Mouse (Mus musculus): ENCODE data around the gene Arhgap21. TPM values are rescaled to one million over a fixed set of nuclear protein-coding genes. Genes with fewer than 3 reads are reported as not detected.

Arhgap21 gene
- polyA plus RNA-seq, 1 experiment from 2014 or later: 5.2 TPM

DNA sequence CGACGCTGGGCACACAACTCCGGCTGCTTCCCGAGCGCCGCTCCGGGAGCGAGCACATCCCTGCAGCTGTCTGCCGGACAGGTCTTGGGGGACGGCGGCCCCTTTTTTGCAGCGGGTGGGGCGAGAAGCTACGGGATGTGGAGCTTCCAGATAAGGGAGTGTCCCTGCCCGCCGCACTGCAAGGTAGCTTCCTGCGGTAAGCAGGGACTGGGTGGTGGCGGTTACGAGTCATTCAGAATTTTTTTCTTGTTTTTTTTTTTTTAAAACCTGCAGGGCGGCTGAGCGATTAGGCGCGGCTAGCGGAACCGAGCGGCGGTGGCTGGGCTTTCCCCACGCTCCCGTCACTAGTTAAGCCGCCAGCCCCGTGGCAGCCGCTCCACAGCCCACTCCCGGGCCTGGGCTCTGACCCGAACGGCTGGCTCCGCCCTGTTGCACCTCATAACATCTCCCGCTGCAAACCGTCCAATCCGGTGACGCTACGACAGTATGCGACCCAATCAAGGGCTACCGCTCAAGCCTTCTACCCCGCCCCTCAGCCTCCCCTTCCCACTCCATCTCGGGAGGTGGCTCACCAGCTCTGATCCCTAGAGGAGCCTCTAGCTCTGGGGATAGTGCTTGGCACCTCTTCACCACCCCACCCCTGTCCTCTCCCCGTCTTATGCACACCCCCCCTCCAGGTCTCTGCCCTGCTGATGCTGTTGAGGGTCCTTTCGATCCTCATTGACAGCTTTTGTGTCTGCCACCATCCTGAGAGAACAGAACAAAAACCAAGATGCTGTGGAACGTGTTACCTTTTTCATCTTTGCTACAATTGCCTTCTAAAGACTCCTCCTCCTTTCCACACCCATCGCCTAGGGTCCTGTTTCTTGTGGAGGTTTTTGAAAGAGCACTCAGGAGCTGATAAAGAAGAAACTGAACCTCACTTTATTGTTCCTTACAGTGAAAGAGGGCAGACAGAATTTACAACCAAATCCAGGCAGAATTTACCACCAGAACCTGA lies 820 bp upstream of the Arhgap21 start:
- Histone ChIP-seq H3K27ac (ENCODE audit: low read length) (peak overlapping the region; percentile 99), H3K4me2 (ENCODE audit: low read depth, low read length) (peak overlapping the region; percentile 95), H3K4me3 (ENCODE audit: low read depth, low read length) (peak overlapping the region; percentile 96), H3K27me3 (ENCODE audit: control insufficient read depth, insufficient read depth, low read depth, low read length) (no peaks in the 10 kb centered on the region), H3K9me3 (replicated peaks; ENCODE audit: control insufficient read depth, low read length) (no peaks in the 10 kb centered on the region), H3K9ac (ENCODE audit: low read depth, low read length) (peak overlapping the region; percentile 97), H3K36me3 (ENCODE audit: control insufficient read depth, insufficient read depth) (no peaks in the 10 kb centered on the region), H3K4me1 (ENCODE audit: control insufficient read depth, low read depth, low read length) (peaks cover 17% of the 10 kb centered on the region)
- ATAC-seq (ENCODE audit: low read depth): peak; percentile 90
- WGBS (ENCODE audit: insufficient replicate concordance): under 1% methylated on average over 49 of the region's 49 CpGs

DNA sequence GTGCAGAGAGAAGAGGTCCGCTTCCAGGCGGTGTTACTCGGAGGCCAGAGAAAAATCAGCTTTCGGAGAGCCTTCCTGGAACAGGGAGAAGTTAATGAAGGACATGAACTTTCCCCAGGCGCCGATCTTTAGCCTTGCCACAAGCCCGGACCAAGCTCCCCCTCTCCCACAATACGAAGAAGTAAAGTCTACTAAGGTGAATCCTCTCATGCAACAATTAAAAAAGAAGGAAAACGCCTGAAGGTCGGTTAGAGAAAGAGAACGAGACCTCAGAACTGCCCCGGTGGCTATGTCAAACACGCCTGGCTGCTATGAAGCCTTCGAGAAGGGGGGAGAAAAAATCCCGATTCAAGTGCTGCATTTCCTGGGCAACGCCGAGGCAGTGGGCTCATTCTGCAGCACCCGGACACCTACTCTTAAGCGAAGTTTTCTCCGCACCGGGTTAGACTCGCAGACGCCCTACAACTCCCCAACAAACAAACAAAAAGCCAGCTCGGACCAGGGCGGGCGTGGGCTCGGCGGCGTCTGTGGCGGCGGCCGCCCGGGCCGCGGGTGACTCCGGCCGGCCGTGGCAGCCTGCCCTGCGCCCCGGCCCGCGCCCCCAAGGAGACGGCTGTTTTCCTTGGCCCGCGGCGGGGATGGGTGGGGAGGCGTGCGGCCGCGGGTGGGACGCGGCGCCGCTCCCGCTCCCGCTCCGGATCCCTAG lies 882 bp downstream of the Arhgap21 start:
- peak overlapping the region; percentile 96 for H3K4me3 ChIP-seq (ENCODE audit: low read depth, low read length)
- WGBS (ENCODE audit: insufficient replicate concordance): under 1% methylated on average over 57 of the region's 57 CpGs
- peak overlapping the region; percentile 97 for H3K9ac ChIP-seq (ENCODE audit: low read depth, low read length)
- ATAC-seq (ENCODE audit: low read depth): no peak
- H3K4me2 ChIP-seq (ENCODE audit: low read depth, low read length): peak overlapping the region; percentile 95
- H3K36me3 ChIP-seq (ENCODE audit: control insufficient read depth, insufficient read depth): no peaks in the 10 kb centered on the region
- peak overlapping the region; percentile 99 for H3K27ac ChIP-seq (ENCODE audit: low read length)
- no peaks in the 10 kb centered on the region for H3K27me3 ChIP-seq (ENCODE audit: control insufficient read depth, insufficient read depth, low read depth, low read length)
- no peaks in the 10 kb centered on the region for H3K9me3 ChIP-seq (replicated peaks; ENCODE audit: control insufficient read depth, low read length)
- peaks cover 27% of the 10 kb centered on the region for H3K4me1 ChIP-seq (ENCODE audit: control insufficient read depth, low read depth, low read length)

DNA sequence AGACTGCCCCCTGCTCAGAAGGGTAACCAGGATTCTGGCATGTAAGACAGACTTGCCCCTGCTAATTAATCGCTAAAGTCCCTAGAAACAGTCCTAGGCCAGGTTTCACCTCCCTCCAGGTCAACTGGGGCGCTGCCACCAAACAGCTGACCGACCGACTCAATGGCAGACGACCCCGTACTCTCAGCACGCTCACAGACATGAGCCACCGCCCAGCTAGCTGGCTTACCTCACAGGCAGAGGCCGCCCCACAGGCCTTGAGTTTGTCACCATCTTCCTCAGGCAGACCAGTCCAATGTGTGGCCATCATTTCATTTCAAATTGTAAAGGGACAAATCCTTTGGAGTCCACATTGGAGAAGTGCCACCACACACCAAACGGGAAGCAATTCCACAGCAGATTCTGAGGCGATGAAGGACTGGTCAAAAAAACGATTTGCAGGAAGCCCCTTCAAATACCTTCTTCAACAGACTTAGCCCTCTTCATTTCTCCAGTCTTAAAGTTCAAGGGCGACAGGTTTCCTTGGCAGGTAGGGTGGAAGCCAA lies 1.5 kb downstream of the Arhgap21 start:
- WGBS (ENCODE audit: insufficient replicate concordance): under 1% methylated on average over 13 of the region's 13 CpGs
- peaks cover 32% of the 10 kb centered on the region for H3K4me1 ChIP-seq (ENCODE audit: control insufficient read depth, low read depth, low read length)
- no peak for ATAC-seq (ENCODE audit: low read depth)

DNA sequence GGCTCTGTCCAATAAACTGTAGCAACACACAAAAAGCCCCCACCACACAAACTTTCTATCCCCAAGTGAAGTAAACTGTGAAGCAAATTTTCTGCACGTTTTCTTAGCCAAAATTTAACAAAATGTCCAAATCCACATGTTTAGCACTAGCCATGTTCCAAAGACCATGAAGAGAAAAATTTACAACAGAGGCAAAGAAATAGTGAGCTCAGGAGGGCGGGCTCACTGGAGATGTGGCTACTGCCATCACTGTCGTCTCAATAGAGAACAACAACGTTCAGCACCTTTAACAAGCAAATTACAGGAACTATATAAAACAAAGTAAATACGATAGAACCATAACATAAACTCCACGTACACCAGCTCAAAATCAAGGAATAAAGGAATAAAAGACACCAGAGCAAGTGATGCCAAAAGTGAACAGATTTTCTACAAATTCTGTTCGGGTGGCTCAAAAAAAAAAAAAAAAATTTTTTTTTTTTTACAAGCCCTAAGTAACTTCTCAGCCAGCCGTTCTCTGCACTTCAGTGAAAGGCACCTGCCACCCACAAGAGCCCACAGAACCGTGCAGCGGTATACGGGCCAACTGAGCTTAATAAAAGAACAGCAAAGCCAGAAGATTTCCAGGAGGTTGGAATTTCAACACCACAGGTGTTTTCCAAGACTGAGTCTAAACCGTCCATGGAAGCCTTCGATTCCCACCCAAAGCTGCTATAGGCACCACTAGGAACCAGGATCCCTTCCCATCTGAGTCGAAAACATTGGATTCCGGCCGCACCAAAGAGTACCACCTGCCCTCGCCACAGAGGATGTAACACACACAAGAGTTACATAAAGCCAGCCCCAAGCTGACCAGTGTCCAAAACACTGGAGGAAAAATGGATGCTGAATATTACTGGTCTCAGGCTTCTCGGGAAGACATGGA lies 2.2 kb downstream of the Arhgap21 start:
- Histone ChIP-seq H3K4me2 (ENCODE audit: low read depth, low read length) (peak overlapping the region; percentile 95), H3K4me1 (ENCODE audit: control insufficient read depth, low read depth, low read length) (peaks cover 38% of the 10 kb centered on the region), H3K9me3 (replicated peaks; ENCODE audit: control insufficient read depth, low read length) (no peaks in the 10 kb centered on the region), H3K4me3 (ENCODE audit: low read depth, low read length) (peak overlapping the region; percentile 96), H3K9ac (ENCODE audit: low read depth, low read length) (peak overlapping the region; percentile 97), H3K27ac (ENCODE audit: low read length) (peak overlapping the region; percentile 43), H3K27me3 (ENCODE audit: control insufficient read depth, insufficient read depth, low read depth, low read length) (no peaks in the 10 kb centered on the region), H3K36me3 (ENCODE audit: control insufficient read depth, insufficient read depth) (no peaks in the 10 kb centered on the region)
- 34% methylated on average over 18 of the region's 18 CpGs for WGBS (ENCODE audit: insufficient replicate concordance)
- ATAC-seq (ENCODE audit: low read depth): no peak

More for the DNA sequence above, 1.5 kb downstream of the Arhgap21 start:
- Histone ChIP-seq H3K4me2 (ENCODE audit: low read depth, low read length) (peak overlapping the region; percentile 95), H3K9me3 (replicated peaks; ENCODE audit: control insufficient read depth, low read length) (no peaks in the 10 kb centered on the region), H3K4me3 (ENCODE audit: low read depth, low read length) (peak overlapping the region; percentile 96), H3K27ac (ENCODE audit: low read length) (peak overlapping the region; percentile 99), H3K36me3 (ENCODE audit: control insufficient read depth, insufficient read depth) (no peaks in the 10 kb centered on the region), H3K27me3 (ENCODE audit: control insufficient read depth, insufficient read depth, low read depth, low read length) (no peaks in the 10 kb centered on the region), H3K9ac (ENCODE audit: low read depth, low read length) (peak overlapping the region; percentile 97)

DNA sequence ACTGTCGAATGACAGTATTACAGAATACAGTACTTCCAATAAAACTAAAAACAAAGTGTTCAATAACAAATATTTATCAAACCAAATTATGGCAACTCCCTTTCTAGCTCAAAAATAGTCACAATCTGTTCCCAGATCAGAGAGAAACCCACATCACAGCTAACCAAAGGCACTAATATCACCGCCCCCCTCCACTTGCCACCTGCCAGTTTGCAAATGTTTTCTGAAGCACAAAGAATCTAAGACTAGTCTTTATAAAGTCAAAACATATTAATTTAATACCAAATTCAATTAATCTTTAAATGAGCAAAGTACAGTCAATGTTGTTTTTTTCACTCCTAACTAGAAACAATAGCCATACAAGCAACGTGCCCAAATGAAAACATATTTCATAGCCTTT lies 3.3 kb downstream of the Arhgap21 start:
- peaks cover 45% of the 10 kb centered on the region for H3K4me1 ChIP-seq (ENCODE audit: control insufficient read depth, low read depth, low read length)
- 60% methylated on average over 3 of the region's 3 CpGs for WGBS (ENCODE audit: insufficient replicate concordance)
- H3K9ac ChIP-seq (ENCODE audit: low read depth, low read length): no peak overlapping the region
- H3K27me3 ChIP-seq (ENCODE audit: control insufficient read depth, insufficient read depth, low read depth, low read length): no peaks in the 10 kb centered on the region
- no peak for ATAC-seq (ENCODE audit: low read depth)
- peak overlapping the region; percentile 96 for H3K4me3 ChIP-seq (ENCODE audit: low read depth, low read length)
- H3K9me3 ChIP-seq (replicated peaks; ENCODE audit: control insufficient read depth, low read length): no peaks in the 10 kb centered on the region
- no peak overlapping the region for H3K27ac ChIP-seq (ENCODE audit: low read length)
- H3K4me2 ChIP-seq (ENCODE audit: low read depth, low read length): peak overlapping the region; percentile 95
- no peaks in the 10 kb centered on the region; the same call in 1 of the 2 replicates for H3K36me3 ChIP-seq (ENCODE audit: control insufficient read depth, insufficient read depth)

DNA sequence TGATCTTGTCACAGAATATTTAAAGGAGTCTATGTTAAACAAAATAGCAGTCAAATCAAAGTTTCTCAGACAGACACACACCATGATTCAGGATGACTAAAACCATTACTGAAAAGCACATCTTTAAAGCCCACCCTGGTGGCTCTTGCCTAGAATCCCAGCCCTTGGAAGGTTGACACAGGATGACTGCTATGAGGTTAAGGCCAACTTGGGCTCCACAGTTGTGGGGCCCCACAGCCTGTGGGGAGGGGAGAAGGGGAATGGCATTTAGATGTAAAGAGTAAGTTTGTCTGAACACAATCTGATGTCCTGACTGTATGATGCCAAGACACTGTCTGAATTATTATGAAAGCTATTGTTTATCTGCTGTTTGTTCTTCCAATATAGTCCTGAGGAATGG lies 4.2 kb downstream of the Arhgap21 start:
- no peak overlapping the region for H3K4me2 ChIP-seq (ENCODE audit: low read depth, low read length)
- H3K27me3 ChIP-seq (ENCODE audit: control insufficient read depth, insufficient read depth, low read depth, low read length): no peaks in the 10 kb centered on the region
- no peaks in the 10 kb centered on the region for H3K9me3 ChIP-seq (replicated peaks; ENCODE audit: control insufficient read depth, low read length)
- H3K4me1 ChIP-seq (ENCODE audit: control insufficient read depth, low read depth, low read length): peaks cover 44% of the 10 kb centered on the region
- no peaks in the 10 kb centered on the region; the same call in 1 of the 2 replicates for H3K36me3 ChIP-seq (ENCODE audit: control insufficient read depth, insufficient read depth)
- H3K9ac ChIP-seq (ENCODE audit: low read depth, low read length): no peak overlapping the region
- H3K27ac ChIP-seq (ENCODE audit: low read length): no peak overlapping the region
- no peak overlapping the region for H3K4me3 ChIP-seq (ENCODE audit: low read depth, low read length)
- no peak for ATAC-seq (ENCODE audit: low read depth)

DNA sequence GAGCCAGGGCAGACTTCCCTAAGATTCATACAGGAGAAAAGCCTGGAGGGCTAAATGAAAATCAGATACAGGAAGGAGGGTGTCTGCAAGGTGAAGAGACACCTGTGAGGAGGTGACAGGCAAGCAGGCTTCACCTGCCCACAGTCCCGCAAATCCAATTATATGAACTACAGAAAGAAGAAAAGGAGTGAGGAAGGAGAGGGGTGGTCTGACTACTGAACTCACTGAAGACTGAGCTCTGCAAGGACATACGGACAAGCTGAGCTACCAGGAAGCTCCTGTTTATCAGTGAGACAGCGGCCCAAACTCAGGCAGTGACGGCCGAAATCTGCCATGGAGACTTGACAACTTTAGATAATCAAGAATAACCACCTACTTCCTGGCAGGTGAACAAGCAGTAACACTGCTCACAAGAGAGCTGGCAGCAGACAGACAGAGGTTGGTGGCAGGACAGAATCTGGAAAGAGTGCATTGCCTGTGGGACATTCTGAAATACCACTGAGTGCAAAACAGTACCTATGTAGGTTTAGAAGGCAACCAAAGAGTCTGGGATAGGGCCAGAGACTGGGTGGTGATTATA lies 5.4 kb downstream of the Arhgap21 start:
- Histone ChIP-seq H3K9ac (ENCODE audit: low read depth, low read length) (no peak overlapping the region), H3K4me3 (ENCODE audit: low read depth, low read length) (no peak overlapping the region), H3K27ac (ENCODE audit: low read length) (0 out of 2 replicates have a peak overlapping the region, but pooled peaks have one; percentile 19), H3K4me2 (ENCODE audit: low read depth, low read length) (0 out of 2 replicates have a peak overlapping the region, but pooled peaks have one; percentile 12), H3K27me3 (ENCODE audit: control insufficient read depth, insufficient read depth, low read depth, low read length) (no peaks in the 10 kb centered on the region), H3K9me3 (replicated peaks; ENCODE audit: control insufficient read depth, low read length) (no peaks in the 10 kb centered on the region), H3K36me3 (ENCODE audit: control insufficient read depth, insufficient read depth) (no peaks in the 10 kb centered on the region; the same call in 1 of the 2 replicates), H3K4me1 (ENCODE audit: control insufficient read depth, low read depth, low read length) (peaks cover 52% of the 10 kb centered on the region)
- WGBS (ENCODE audit: insufficient replicate concordance): 35% methylated on average over 5 of the region's 5 CpGs
- no peak for ATAC-seq (ENCODE audit: low read depth)

DNA sequence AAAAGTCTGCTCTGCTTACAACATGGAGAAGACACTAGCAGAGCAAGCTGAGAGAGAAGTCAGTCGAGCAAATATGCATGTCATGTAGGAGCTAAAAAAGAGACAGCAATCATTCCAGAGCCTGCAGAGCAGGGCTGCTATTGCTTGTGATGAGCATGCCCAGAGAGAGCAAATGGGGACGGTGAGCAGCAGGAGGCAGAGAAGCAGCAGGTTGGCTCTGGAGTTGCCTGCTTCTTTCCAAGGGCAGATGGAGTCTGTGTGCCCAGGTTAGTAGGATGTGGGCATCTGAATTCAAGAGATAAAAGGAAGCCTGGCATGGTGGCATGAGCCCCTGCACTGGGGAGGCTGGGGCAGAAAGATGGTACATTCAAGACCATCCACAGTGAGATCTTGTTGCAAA lies 6.4 kb downstream of the Arhgap21 start:
- no peak overlapping the region; the same call in 1 of the 2 replicates for H3K9ac ChIP-seq (ENCODE audit: low read depth, low read length)
- H3K27ac ChIP-seq (ENCODE audit: low read length): peak overlapping the region; percentile 46; the same call in 1 of the 2 replicates
- no peak for ATAC-seq (ENCODE audit: low read depth)

More for the DNA sequence above, 6.4 kb downstream of the Arhgap21 start:
- no peak overlapping the region for H3K4me3 ChIP-seq (ENCODE audit: low read depth, low read length)
- H3K36me3 ChIP-seq (ENCODE audit: control insufficient read depth, insufficient read depth): no peaks in the 10 kb centered on the region; the same call in 1 of the 2 replicates
- peaks cover 52% of the 10 kb centered on the region for H3K4me1 ChIP-seq (ENCODE audit: control insufficient read depth, low read depth, low read length)
- 0 out of 2 replicates have a peak overlapping the region, but pooled peaks have one; percentile 19 for H3K4me2 ChIP-seq (ENCODE audit: low read depth, low read length)
- H3K9me3 ChIP-seq (replicated peaks; ENCODE audit: control insufficient read depth, low read length): no peaks in the 10 kb centered on the region
- no peaks in the 10 kb centered on the region for H3K27me3 ChIP-seq (ENCODE audit: control insufficient read depth, insufficient read depth, low read depth, low read length)
- 32% methylated on average over 2 of the region's 2 CpGs for WGBS (ENCODE audit: insufficient replicate concordance)
